In the genomic region with DNA sequence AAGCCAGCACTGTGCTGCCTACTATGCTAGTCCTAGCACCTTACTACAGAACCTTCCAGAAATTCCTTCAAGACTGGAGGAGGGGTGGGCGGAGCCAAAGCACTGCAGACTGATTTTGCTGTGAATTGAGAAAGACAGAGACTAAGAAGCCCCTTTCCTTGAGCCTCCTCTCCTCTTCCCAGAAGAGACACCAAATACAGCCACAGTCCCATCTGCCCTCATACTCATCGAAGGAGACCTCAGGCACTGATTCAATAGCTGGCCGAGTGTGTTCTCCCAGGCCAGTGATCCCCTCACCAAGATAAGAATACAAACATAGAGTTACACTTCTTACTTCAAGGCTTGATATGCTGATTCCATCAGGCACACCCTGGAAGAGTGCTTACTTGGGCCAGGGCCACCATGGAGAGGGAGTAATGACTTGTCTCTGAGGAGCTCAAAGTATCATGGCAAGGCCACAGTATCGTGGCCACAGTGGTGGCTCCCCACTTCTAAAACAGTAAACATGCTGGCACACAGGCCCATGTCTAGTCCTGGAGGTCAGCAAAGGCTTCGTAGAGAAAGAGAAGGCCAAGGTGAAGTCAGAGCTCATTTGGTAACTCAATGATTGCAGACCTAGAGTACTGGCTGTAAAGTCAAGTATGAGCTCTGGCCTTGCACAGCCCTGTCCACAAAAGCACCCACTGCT, we compare ENCODE assay signal across 17 mouse cellular contexts.
"Had no signal": no experiment of that assay in that cellular context is flagged by ENCODE, and none has a peak within 500 bp of the region (broad histone marks: within the 10 kb centered on the region; RNA-seq: fewer than 3 reads in every experiment).

No protein-coding gene starts in this region.

- ATAC-seq: liver, postnatal 0 days; midbrain, embryonic 13.5 days; midbrain, embryonic 15.5 days had no signal

- H3K9me3 ChIP-seq: liver, embryonic 15.5 days; megakaryocyte, embryonic 14.5 days; midbrain, embryonic 15.5 days; neural tube, embryonic 12.5 days; stomach, embryonic 15.5 days had no signal

- H3K9ac ChIP-seq: liver, embryonic 15.5 days; liver, postnatal 0 days; lung, embryonic 14.5 days; midbrain, embryonic 13.5 days; midbrain, embryonic 15.5 days; neural tube, embryonic 12.5 days; stomach, embryonic 15.5 days had no signal

- H3K4me3 ChIP-seq: liver, embryonic 15.5 days; megakaryocyte, embryonic 14.5 days; midbrain, embryonic 13.5 days; midbrain, embryonic 15.5 days; neural tube, embryonic 12.5 days; stomach, embryonic 15.5 days had no signal

- DNase-seq: liver, postnatal 0 days; lung, embryonic 14.5 days; lung, postnatal 14 days; lung, postnatal 36 days; right cerebral cortex, postnatal 14 days; thymus, adult 2 months; thymus, postnatal 25 days; thymus, postnatal 4 days had no signal

- H3K4me2 ChIP-seq: liver, embryonic 15.5 days; lung, embryonic 14.5 days; midbrain, embryonic 11.5 days; midbrain, embryonic 13.5 days; midbrain, embryonic 15.5 days; neural tube, embryonic 12.5 days; stomach, embryonic 15.5 days had no signal

- H3K4me1 ChIP-seq: liver, embryonic 15.5 days; megakaryocyte, embryonic 14.5 days; midbrain, embryonic 13.5 days; midbrain, embryonic 15.5 days; neural tube, embryonic 12.5 days; stomach, embryonic 15.5 days had no signal

- H3K27ac ChIP-seq: liver, embryonic 15.5 days; macrophage; midbrain, embryonic 13.5 days; midbrain, embryonic 15.5 days; neural tube, embryonic 12.5 days; stomach, embryonic 15.5 days; stomach, postnatal 0 days had no signal

- H3K36me3 ChIP-seq: liver, embryonic 15.5 days; midbrain, embryonic 13.5 days; midbrain, embryonic 15.5 days; neural tube, embryonic 12.5 days; stomach, embryonic 15.5 days had no signal

- H3K27me3 ChIP-seq: liver, embryonic 15.5 days; midbrain, embryonic 13.5 days; midbrain, embryonic 15.5 days; neural tube, embryonic 12.5 days; stomach, embryonic 15.5 days had no signal
